Mouse (Mus musculus) cerebellum, adult 9-11 months (tissue): ENCODE data around the gene Xpo6.

ENCODE experiments used
- DNase-seq: peaks from one replicate; pipeline ENCODE4 v3.0.0; 2022

Xpo6 gene

DNA sequence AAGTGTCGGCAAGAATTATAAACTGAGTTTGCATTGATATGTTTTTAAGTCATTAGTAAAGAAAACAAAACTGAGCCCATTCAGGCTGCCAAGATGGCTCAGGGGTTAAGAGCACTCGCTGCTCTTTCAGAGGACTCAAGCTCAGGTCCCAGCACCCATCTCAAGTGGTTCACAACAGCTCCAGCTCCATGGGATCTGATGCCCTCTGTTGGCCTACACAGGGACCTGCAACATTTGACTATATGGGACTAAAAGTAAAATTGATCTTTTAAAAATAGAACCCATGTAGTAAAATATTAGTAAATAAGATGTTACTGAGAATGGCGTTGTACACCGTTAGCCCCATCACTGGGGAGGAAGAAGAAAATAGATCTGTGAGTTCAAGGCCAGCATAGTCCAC is 130.0 kb downstream of the Xpo6 start:
- DNase-seq = no peak

DNA sequence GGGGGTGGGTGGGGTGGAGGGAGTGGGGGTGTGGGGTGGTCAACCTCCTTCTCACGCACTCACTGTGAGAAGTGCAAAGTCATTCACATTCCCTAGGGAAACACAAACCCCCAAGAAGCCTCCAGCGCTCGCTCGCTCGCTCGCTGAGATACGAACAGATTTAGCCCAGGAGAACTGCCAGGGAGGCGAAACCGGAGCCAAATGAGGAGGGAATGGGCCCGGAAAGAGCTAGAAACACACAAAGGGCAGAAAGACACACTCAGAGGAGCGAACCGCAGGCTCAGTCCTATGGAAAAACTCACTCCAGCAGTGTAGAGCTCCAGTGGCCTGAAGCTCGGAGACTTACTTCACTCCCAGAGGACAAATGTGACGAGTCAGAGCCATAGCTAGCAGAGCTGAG is 133.5 kb downstream of the Xpo6 start:
- peak; percentile 65 for DNase-seq

GRCm38 (mm10) chr7:126065243-126065876 is 134.9 kb downstream of the Xpo6 start:
- DNase-seq = no peak

- no peak for DNase-seq
These were observed 138.1 kb downstream of the Xpo6 start for GRCm38 (mm10) chr7:126062228-126062627.

DNA sequence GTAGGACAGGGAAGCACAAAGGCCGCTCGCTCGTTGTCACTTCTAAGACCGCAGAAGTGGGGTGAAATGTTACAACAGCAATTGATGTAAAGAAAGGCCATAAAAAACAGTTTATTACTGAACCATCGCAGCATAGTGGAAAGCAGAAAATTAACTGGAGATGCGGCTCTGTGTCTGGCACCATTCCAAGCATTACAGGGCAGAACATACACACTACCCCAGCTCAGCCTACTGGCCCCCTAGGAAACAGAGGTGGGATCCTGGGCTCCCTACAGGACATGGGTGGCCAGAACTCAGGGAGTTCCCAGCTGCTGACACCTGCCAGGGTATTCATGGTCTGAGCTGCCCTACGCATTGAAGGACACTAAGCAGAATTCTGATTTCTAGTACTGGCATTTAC is 141.4 kb downstream of the Xpo6 start:
- DNase-seq = no peak

GRCm38 (mm10) chr7:126057332-126057914 is 142.9 kb downstream of the Xpo6 start:
- no peak for DNase-seq

DNA sequence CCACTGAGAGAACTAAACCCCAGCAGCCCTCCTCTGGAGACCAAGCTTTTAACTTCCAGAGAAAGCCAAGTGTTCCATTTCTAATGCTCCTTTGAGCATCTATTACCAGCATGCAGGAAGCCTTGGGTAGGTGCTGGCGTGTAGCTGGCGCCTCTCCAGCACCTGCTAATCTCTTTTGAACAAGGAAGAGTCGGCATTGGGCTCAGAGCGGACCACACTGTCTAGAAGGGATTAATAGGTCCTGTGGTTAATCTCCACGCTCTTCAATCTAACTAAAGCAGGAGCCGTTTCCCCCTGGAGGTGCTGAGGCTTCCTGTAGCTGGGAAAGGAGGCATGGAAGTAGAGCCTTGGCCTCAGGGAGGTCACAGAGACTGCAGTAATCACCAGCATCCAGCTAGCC is 145.7 kb downstream of the Xpo6 start:
- DNase-seq = no peak

DNA sequence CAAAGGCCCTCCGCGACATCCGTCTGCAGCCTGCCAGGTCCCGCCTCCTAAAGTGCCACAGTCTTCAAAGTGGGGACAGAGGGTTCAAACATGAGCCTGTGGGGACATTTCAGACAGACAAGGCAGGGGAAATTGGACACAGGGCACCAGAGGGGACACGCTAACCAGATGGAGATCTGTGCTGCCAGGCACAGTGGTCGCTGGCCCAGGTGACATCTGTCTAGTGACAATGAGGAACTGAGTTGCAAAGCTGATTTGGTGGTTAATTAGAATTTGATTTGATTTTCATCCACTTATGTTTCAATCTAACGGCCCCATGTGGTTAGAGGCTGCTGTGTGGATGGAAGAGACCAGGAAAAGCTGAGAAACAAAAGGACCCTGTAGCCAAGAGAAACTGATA is 146.7 kb downstream of the Xpo6 start:
- DNase-seq = no peak

DNA sequence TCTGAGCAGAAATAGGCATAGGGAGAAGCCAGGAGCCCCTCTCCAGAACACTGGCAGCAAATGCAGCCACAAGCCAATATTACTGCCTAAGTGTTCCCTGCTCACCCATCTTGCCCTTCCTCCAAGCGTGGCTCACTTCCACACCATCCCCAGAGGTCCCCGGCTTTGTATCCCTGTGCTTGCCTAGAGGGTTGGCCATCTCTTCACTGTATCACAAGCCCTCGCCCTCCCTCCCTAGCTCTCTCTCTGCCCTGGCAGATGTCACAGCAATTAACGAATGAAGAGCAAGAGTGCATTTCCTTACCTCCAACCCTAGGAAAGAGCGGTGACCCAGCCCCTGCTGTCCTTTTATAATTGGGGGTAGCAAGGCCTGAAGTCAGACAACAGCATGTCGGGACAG is 148.4 kb downstream of the Xpo6 start:
- no peak for DNase-seq
